Mouse (Mus musculus) lung, postnatal 0 days (tissue): Measurements from ENCODE around the gene Camk1d.

ENCODE experiments used
- CTCF ChIP-seq: IDR thresholded peaks from 2 replicates; pipeline ENCODE4 v1.5.1; 2016; ENCODE audit warnings: antibody characterized with exemption, mild to moderate bottlenecking
- EP300 ChIP-seq: IDR thresholded peaks from 2 replicates; pipeline ENCODE4 v1.6.1; 2016; ENCODE audit warnings: antibody characterized with exemption, mild to moderate bottlenecking, control low read depth

GRCm38 (mm10) chr2:5668940-5669339, 45.4 kb downstream of the Camk1d start:
- TF ChIP-seq EP300 (no peak), CTCF (no peak)
